ENCODE assay signal across 8 mouse cellular contexts in the genomic region with DNA sequence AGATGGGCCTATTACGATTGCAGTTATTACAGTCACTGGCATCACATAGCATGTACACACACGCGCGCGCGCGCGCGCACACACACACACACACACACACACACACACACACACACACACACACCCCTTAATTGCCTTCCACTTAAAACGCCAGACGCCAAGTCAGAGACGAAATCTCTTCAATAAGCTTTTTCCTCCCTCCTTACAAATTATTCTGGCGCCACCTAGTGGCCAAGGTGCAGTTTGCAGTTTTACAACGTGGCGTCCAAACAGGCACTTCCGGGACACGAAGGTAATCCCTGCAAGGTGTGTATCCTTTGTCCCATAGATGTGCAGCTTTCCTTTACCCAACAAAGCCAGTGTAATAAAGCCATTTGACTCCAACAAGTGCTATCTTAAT. TPM values are rescaled to one million over a fixed set of nuclear protein-coding genes. Genes with fewer than 3 reads are reported as not detected.
DNase-seq lines count a peak whose midpoint lies in the region; ATAC-seq and TF ChIP-seq lines count a peak whose summit lies in the region.

No protein-coding gene starts in this region.

- H3K9me3 ChIP-seq in lung, embryonic 16.5 days (ENCODE audit: control insufficient read depth, low read length) = no peaks in the 10 kb centered on the region

- no peaks in the 10 kb centered on the region for H3K4me1 ChIP-seq in cerebellum, adult 2 months (ENCODE audit: control insufficient read depth, insufficient read depth, low read length)
- H3K4me1 ChIP-seq in lung, embryonic 16.5 days (replicated peaks; ENCODE audit: control insufficient read depth, insufficient read depth, low read length) = no peaks in the 10 kb centered on the region

- peak; percentile 73 for TF ChIP-seq CTCF in cerebellum, adult 2 months (IDR thresholded peaks at IDR 0.05; ENCODE audit: borderline replicate concordance, insufficient read depth, low read depth, low read length)

- DNase-seq in MN1 (ENCODE audit: low spot score) = peak; percentile 72
- DNase-seq in cerebellum, adult 2 months = peak; percentile 32 to 62
- peak; percentile 90 for DNase-seq in forelimb bud, embryonic 11.5 days (ENCODE audit: low read depth, low spot score)
- peak; percentile 29 to 60 for DNase-seq in layer of hippocampus, adult 8-10 months (ENCODE audit: low spot score in 2 of 2)
- DNase-seq in ovary, postnatal 10 days (ENCODE audit: low spot score) = peak; percentile 56
- DNase-seq in thymus, postnatal 0 days (ENCODE audit: low spot score) = peak; percentile 85

- TF ChIP-seq POLR2A in cerebellum, adult 2 months (IDR thresholded peaks at IDR 0.05; ENCODE audit: borderline replicate concordance, insufficient read depth, low read length) = no peak

- peak overlapping the region; percentile 47 for H3K4me2 ChIP-seq in lung, embryonic 16.5 days (ENCODE audit: low read depth, low read length)

- H3K4me3 ChIP-seq in cerebellum, adult 2 months (replicated peaks; ENCODE audit: insufficient read depth, low read depth, low read length) = no peak overlapping the region
- peak overlapping the region; percentile 14 for H3K4me3 ChIP-seq in lung, embryonic 16.5 days (ENCODE audit: low read length)

- no peaks in the 10 kb centered on the region for H3K36me3 ChIP-seq in lung, embryonic 16.5 days (ENCODE audit: control insufficient read depth, insufficient read depth, low read length)

- no peaks in the 10 kb centered on the region for H3K27me3 ChIP-seq in cerebellum, adult 2 months (ENCODE audit: control insufficient read depth, insufficient read depth, low read length)
- no peaks in the 10 kb centered on the region for H3K27me3 ChIP-seq in lung, embryonic 16.5 days (ENCODE audit: control insufficient read depth, insufficient read depth, low read depth, low read length)

- no peak overlapping the region for H3K27ac ChIP-seq in cerebellum, adult 2 months (ENCODE audit: insufficient read depth, low read length)
- no peak overlapping the region for H3K27ac ChIP-seq in lung, embryonic 16.5 days (ENCODE audit: low read length)

- H3K9ac ChIP-seq in lung, embryonic 16.5 days (ENCODE audit: low read length) = no peak overlapping the region

- WGBS in cerebellum, adult 2 months = 12% methylated on average over 17 of the region's 17 CpGs
- WGBS in lung, embryonic 16.5 days = 12% methylated on average over 17 of the region's 17 CpGs

- ATAC-seq in hematopoietic stem cell, adult 5-6 weeks (replicated peaks in 1 of 2; ENCODE audit: insufficient read depth in 1 of 2, low FRiP score in 2 of 2, low TSS enrichment in 1 of 2, low read depth in 1 of 2, poor library complexity in 2 of 2, severe bottlenecking in 2 of 2) = peak; percentile 51 to 76; a peak in 3 of 4 replicates
- ATAC-seq in lung, embryonic 16.5 days (ENCODE audit: low read depth) = peak; percentile 35; the same call in 1 of the 2 replicates

RNA-seq across cellular contexts. Expression of a gene that starts 6.8 kb away (rescaled TPM):
- not detected in 2 replicates for polyA plus RNA-seq in cerebellum, adult 2 months (2012; rRNA removed)
- total RNA-seq in hematopoietic stem cell, adult 5-6 weeks (2017) = not detected in 2 replicates
- not detected for total RNA-seq in layer of hippocampus, adult 8-10 months (2022)
- polyA plus RNA-seq in lung, embryonic 16.5 days (2015; fragmentation: Nextera tagmentation; extraction: Ambion mirVana) = not detected in 2 replicates
- polyA plus RNA-seq in thymus, postnatal 0 days (2015; fragmentation: Nextera tagmentation; extraction: Ambion mirVana) = 0.18 and 0.25 TPM in 2 replicates

RNA-seq across cellular contexts. Expression of a gene that starts 41.8 kb away (rescaled TPM):
- polyA plus RNA-seq in cerebellum, adult 2 months (2012; rRNA removed) = 3.2 and 3.8 TPM in 2 replicates
- total RNA-seq in hematopoietic stem cell, adult 5-6 weeks (2017) = 12.1 and 17.4 TPM in 2 replicates
- total RNA-seq in layer of hippocampus, adult 8-10 months (2022) = 10 to 100 TPM in 1 of 4 experiments, 1 to 10 TPM in 3; 2.1 to 11.1 (median 4.4) TPM
- polyA plus RNA-seq in lung, embryonic 16.5 days (2015; fragmentation: Nextera tagmentation; extraction: Ambion mirVana) = 5.2 and 7.0 TPM in 2 replicates
- polyA plus RNA-seq in thymus, postnatal 0 days (2015; fragmentation: Nextera tagmentation; extraction: Ambion mirVana) = 10.7 and 12.1 TPM in 2 replicates

RNA-seq across cellular contexts. Expression of a gene that starts 49.5 kb away (rescaled TPM):
- 0.16 and 0.21 TPM in 2 replicates for polyA plus RNA-seq in cerebellum, adult 2 months (2012; rRNA removed)
- total RNA-seq in hematopoietic stem cell, adult 5-6 weeks (2017) = 2.2 and 5.4 TPM in 2 replicates
- total RNA-seq in layer of hippocampus, adult 8-10 months (2022) = not detected
- 0.06 TPM in 1 of 2 replicates, not detected in the other for polyA plus RNA-seq in lung, embryonic 16.5 days (2015; fragmentation: Nextera tagmentation; extraction: Ambion mirVana)
- 0.83 and 0.90 TPM in 2 replicates for polyA plus RNA-seq in thymus, postnatal 0 days (2015; fragmentation: Nextera tagmentation; extraction: Ambion mirVana)

RNA-seq across cellular contexts. Expression of a gene that starts 54.8 kb away (rescaled TPM):
- 0.59 and 1.6 TPM in 2 replicates for polyA plus RNA-seq in cerebellum, adult 2 months (2012; rRNA removed)
- not detected in 2 replicates for total RNA-seq in hematopoietic stem cell, adult 5-6 weeks (2017)
- total RNA-seq in layer of hippocampus, adult 8-10 months (2022) = under 1 TPM in 2 of 4 experiments, not detected in 2; 0.31 to 0.40 TPM
- 26.4 and 31.6 TPM in 2 replicates for polyA plus RNA-seq in lung, embryonic 16.5 days (2015; fragmentation: Nextera tagmentation; extraction: Ambion mirVana)
- 58.9 and 65.3 TPM in 2 replicates for polyA plus RNA-seq in thymus, postnatal 0 days (2015; fragmentation: Nextera tagmentation; extraction: Ambion mirVana)
